Mouse (Mus musculus) forebrain, embryonic 16.5 days (tissue): ENCODE data around the gene Adm2. TPM values are rescaled to one million over a fixed set of nuclear protein-coding genes. Genes with fewer than 3 reads are reported as not detected.
A peak's percentile ranks its signal among the peaks of the same experiment; 100 is the strongest.

ENCODE experiments used
- ATAC-seq: fragments of 200-750 bp; cut with Nextera tagmentation; 2 replicates; pipeline ENCODE4 v1.8.0; 2017; ENCODE audit warnings: mild to moderate bottlenecking, moderate library complexity
- H3K27ac ChIP-seq: fragments of 300-500 bp; sonication (generic); 2 replicates; pipeline ENCODE4 v1.5.1; 2014; ENCODE audit warnings: low read length, control low read depth
- H3K27me3 ChIP-seq: fragments of 300-500 bp; sonication (generic); replicated peaks from 2 replicates; pipeline ENCODE4 v1.6.1; 2014; ENCODE audit warnings: low read length; ENCODE audit not compliant: control insufficient read depth, insufficient read depth
- H3K36me3 ChIP-seq: fragments of 300-500 bp; sonication (generic); 2 replicates; pipeline ENCODE4 v1.6.1; 2014; ENCODE audit not compliant: control insufficient read depth, insufficient read depth
- H3K4me1 ChIP-seq: fragments of 300-500 bp; sonication (generic); replicated peaks from 2 replicates; pipeline ENCODE4 v1.6.1; 2014; ENCODE audit warnings: low read length; ENCODE audit not compliant: control insufficient read depth, insufficient read depth
- H3K4me2 ChIP-seq: fragments of 300-500 bp; sonication (generic); 2 replicates; pipeline ENCODE4 v1.6.1; 2014; ENCODE audit warnings: mild to moderate bottlenecking, low read length, control low read depth
- H3K4me3 ChIP-seq: fragments of 300-500 bp; sonication (generic); replicated peaks from 2 replicates; pipeline ENCODE4 v1.5.1; 2014; ENCODE audit warnings: mild to moderate bottlenecking, low read length, control low read depth
- H3K9ac ChIP-seq: fragments of 300-500 bp; sonication (generic); replicated peaks from 2 replicates; pipeline ENCODE4 v1.6.1; 2014; ENCODE audit warnings: low read depth, low read length, control low read depth
- H3K9me3 ChIP-seq: fragments of 300-500 bp; sonication (generic); 2 replicates; pipeline ENCODE4 v1.6.1; 2016; ENCODE audit warnings: low read length; ENCODE audit not compliant: control insufficient read depth
- WGBS: fragments of 180-500 bp; shearing (Covaris S2); extraction: QIAGEN DNeasy Blood & Tissue Kit; methylation state at CpG from one replicate; pipeline ENCODE4 v1.1.7; 2014; 5-methylcytosine and 5-hydroxymethylcytosine counted together
- polyA plus RNA-seq: library from polyadenylated mRNA; unstranded; fragments of >200 nt; fragmentation: Nextera tagmentation; extraction: Ambion mirVana; gene quantifications from 2 replicates; pipeline ENCODE4 v1.2.1, GENCODE M21; 2015

Adm2 gene
- polyA plus RNA-seq, 1 experiment from 2014 or later = not detected

GRCm38 (mm10) chr15:89343325-89343724 lies 20.8 kb downstream of the Adm2 start:
- H3K27ac ChIP-seq = no peak overlapping the region
- no peak overlapping the region for H3K4me2 ChIP-seq
- H3K4me1 ChIP-seq = no peaks in the 10 kb centered on the region
- ATAC-seq = no peak
- no peaks in the 10 kb centered on the region for H3K27me3 ChIP-seq
- H3K9me3 ChIP-seq = no peaks in the 10 kb centered on the region
- H3K4me3 ChIP-seq = no peak overlapping the region
- no peak overlapping the region for H3K9ac ChIP-seq
- H3K36me3 ChIP-seq = no peaks in the 10 kb centered on the region
- 93% methylated on average over 3 of the region's 3 CpGs for WGBS

- 94% methylated on average over 5 of the region's 5 CpGs for WGBS
- no peak for ATAC-seq
- Histone ChIP-seq H3K4me2 (no peak overlapping the region), H3K9me3 (no peaks in the 10 kb centered on the region), H3K27ac (no peak overlapping the region), H3K9ac (no peak overlapping the region), H3K36me3 (peaks cover 12% of the 10 kb centered on the region), H3K4me3 (no peak overlapping the region), H3K4me1 (peaks cover 12% of the 10 kb centered on the region), H3K27me3 (no peaks in the 10 kb centered on the region)
Measured at GRCm38 (mm10) chr15:89350447-89350846, 27.9 kb downstream of the Adm2 start.

- H3K27me3 ChIP-seq = no peaks in the 10 kb centered on the region
- H3K9me3 ChIP-seq = no peaks in the 10 kb centered on the region
- H3K4me3 ChIP-seq = no peak overlapping the region
- peaks cover 12% of the 10 kb centered on the region for H3K36me3 ChIP-seq
- peaks cover 12% of the 10 kb centered on the region for H3K4me1 ChIP-seq
- no peak overlapping the region for H3K4me2 ChIP-seq
- H3K27ac ChIP-seq = no peak overlapping the region
- H3K9ac ChIP-seq = no peak overlapping the region
- no peak for ATAC-seq
- 88% methylated on average over 15 of the region's 15 CpGs for WGBS
Measured at GRCm38 (mm10) chr15:89351302-89351701, 28.8 kb downstream of the Adm2 start.

GRCm38 (mm10) chr15:89352054-89352453 lies 29.5 kb downstream of the Adm2 start:
- no peak overlapping the region for H3K9ac ChIP-seq
- H3K36me3 ChIP-seq = peaks cover 12% of the 10 kb centered on the region
- H3K27me3 ChIP-seq = no peaks in the 10 kb centered on the region
- H3K4me3 ChIP-seq = no peak overlapping the region
- WGBS = 96% methylated on average over 14 of the region's 14 CpGs
- H3K4me1 ChIP-seq = peaks cover 19% of the 10 kb centered on the region
- no peak overlapping the region for H3K27ac ChIP-seq
- H3K4me2 ChIP-seq = no peak overlapping the region
- no peak for ATAC-seq
- no peaks in the 10 kb centered on the region for H3K9me3 ChIP-seq

- Histone ChIP-seq H3K4me3 (no peak overlapping the region), H3K27ac (no peak overlapping the region), H3K9me3 (no peaks in the 10 kb centered on the region), H3K4me1 (peaks cover 26% of the 10 kb centered on the region), H3K9ac (no peak overlapping the region), H3K27me3 (no peaks in the 10 kb centered on the region), H3K36me3 (peaks cover 12% of the 10 kb centered on the region), H3K4me2 (no peak overlapping the region)
- 95% methylated on average over 12 of the region's 12 CpGs for WGBS
- no peak for ATAC-seq
Measured at GRCm38 (mm10) chr15:89352795-89353194, 30.3 kb downstream of the Adm2 start.

- peaks cover 26% of the 10 kb centered on the region for H3K4me1 ChIP-seq
- H3K27ac ChIP-seq = no peak overlapping the region
- WGBS = 95% methylated on average over 16 of the region's 16 CpGs
- peaks cover 12% of the 10 kb centered on the region for H3K36me3 ChIP-seq
- ATAC-seq = no peak
- no peaks in the 10 kb centered on the region for H3K27me3 ChIP-seq
- H3K4me2 ChIP-seq = no peak overlapping the region
- no peak overlapping the region for H3K9ac ChIP-seq
- no peak overlapping the region for H3K4me3 ChIP-seq
- H3K9me3 ChIP-seq = no peaks in the 10 kb centered on the region
Measured at GRCm38 (mm10) chr15:89353837-89354236, 31.3 kb downstream of the Adm2 start.

GRCm38 (mm10) chr15:89354455-89354854 lies 31.9 kb downstream of the Adm2 start:
- Histone ChIP-seq H3K9me3 (no peaks in the 10 kb centered on the region), H3K36me3 (peaks cover 12% of the 10 kb centered on the region), H3K4me2 (peak overlapping the region; percentile 83), H3K27me3 (no peaks in the 10 kb centered on the region), H3K27ac (no peak overlapping the region), H3K4me3 (peak overlapping the region; percentile 90), H3K4me1 (peaks cover 26% of the 10 kb centered on the region), H3K9ac (peak overlapping the region; percentile 79)
- 86% methylated on average over 7 of the region's 7 CpGs for WGBS
- no peak for ATAC-seq

GRCm38 (mm10) chr15:89355241-89356187 lies 33.0 kb downstream of the Adm2 start, which contains the start of the genes Lmf2 and Ncaph2:
Gene Lmf2 (minus strand): TSS chr15:89355659.
Gene Ncaph2 (plus strand): TSS chr15:89355719.
- Histone ChIP-seq H3K27ac (peak within 1 kb of the TSS; percentile 81), H3K4me1 (peaks cover 26% of the 10 kb centered on the region), H3K9ac (peak within 1 kb of the TSS; percentile 79), H3K36me3 (peaks cover 13% of the 10 kb centered on the region), H3K4me2 (peak within 1 kb of the TSS; percentile 94), H3K27me3 (no peaks in the 10 kb centered on the region), H3K9me3 (no peaks in the 10 kb centered on the region), H3K4me3 (peak within 1 kb of the TSS; percentile 90)
- WGBS = under 1% methylated on average over 63 of the region's 64 CpGs
- peak; percentile 94 for ATAC-seq

- peaks cover 14% of the 10 kb centered on the region for H3K36me3 ChIP-seq
- peak; percentile 66 for ATAC-seq
- peaks cover 26% of the 10 kb centered on the region for H3K4me1 ChIP-seq
- H3K27ac ChIP-seq = peak overlapping the region; percentile 81
- WGBS = under 1% methylated on average over 15 of the region's 15 CpGs
- peak overlapping the region; percentile 94 for H3K4me2 ChIP-seq
- no peaks in the 10 kb centered on the region for H3K9me3 ChIP-seq
- H3K4me3 ChIP-seq = peak overlapping the region; percentile 90
- peak overlapping the region; percentile 79 for H3K9ac ChIP-seq
- no peaks in the 10 kb centered on the region for H3K27me3 ChIP-seq
Measured at GRCm38 (mm10) chr15:89356372-89356771, 33.9 kb downstream of the Adm2 start.
